Comparison of ENCODE assay signal across 23 mouse cellular contexts in genomic region chr14:12153599-12153998, GRCm38 (mm10).
DNase-seq lines count a peak whose midpoint lies in the region; ATAC-seq and TF ChIP-seq lines count a peak whose summit lies in the region.
"Had no signal": no experiment of that assay in that cellular context is flagged by ENCODE, and none has a peak within 500 bp of the region (broad histone marks: within the 10 kb centered on the region; RNA-seq: fewer than 3 reads in every experiment).

No protein-coding gene starts in this region.

- peaks cover 7% of the 10 kb centered on the region for H3K4me1 ChIP-seq in forebrain, embryonic 10.5 days
- peaks cover 2% of the 10 kb centered on the region; the same call in 1 of the 2 replicates for H3K4me1 ChIP-seq in forebrain, embryonic 15.5 days
- H3K4me1 ChIP-seq in testis, adult 2 months (ENCODE audit: control insufficient read depth, insufficient read depth, low read length) = peaks cover 6% of the 10 kb centered on the region
- H3K4me1 ChIP-seq in hindbrain, embryonic 15.5 days (replicated peaks) = no peaks in the 10 kb centered on the region; the same call in 1 of the 2 replicates
- no peaks in the 10 kb centered on the region for H3K4me1 ChIP-seq in midbrain, postnatal 0 days (ENCODE audit: insufficient read depth, low read length)
- no peaks in the 10 kb centered on the region for H3K4me1 ChIP-seq in heart, embryonic 10.5 days
- H3K4me1 ChIP-seq: embryonic facial prominence, embryonic 15.5 days; limb, embryonic 15.5 days; liver, embryonic 15.5 days had no signal

- 0 out of 2 replicates have a peak, but pooled peaks cover 7% of the 10 kb centered on the region for H3K36me3 ChIP-seq in forebrain, embryonic 10.5 days (replicated peaks)
- no peaks in the 10 kb centered on the region for H3K36me3 ChIP-seq in forebrain, embryonic 15.5 days
- H3K36me3 ChIP-seq in testis, adult 2 months (ENCODE audit: control insufficient read depth, insufficient read depth, low read length) = no peaks in the 10 kb centered on the region
- H3K36me3 ChIP-seq in hindbrain, embryonic 15.5 days = no peaks in the 10 kb centered on the region
- H3K36me3 ChIP-seq in midbrain, postnatal 0 days (ENCODE audit: insufficient read depth, low read length) = no peaks in the 10 kb centered on the region
- no peaks in the 10 kb centered on the region for H3K36me3 ChIP-seq in heart, embryonic 10.5 days
- H3K36me3 ChIP-seq: embryonic facial prominence, embryonic 15.5 days; liver, embryonic 15.5 days had no signal

- H3K9me3 ChIP-seq in forebrain, embryonic 10.5 days = no peaks in the 10 kb centered on the region
- no peaks in the 10 kb centered on the region for H3K9me3 ChIP-seq in forebrain, embryonic 15.5 days
- H3K9me3 ChIP-seq in hindbrain, embryonic 15.5 days = no peaks in the 10 kb centered on the region
- H3K9me3 ChIP-seq in midbrain, postnatal 0 days (ENCODE audit: low read length) = no peaks in the 10 kb centered on the region
- H3K9me3 ChIP-seq in heart, embryonic 10.5 days = no peaks in the 10 kb centered on the region
- H3K9me3 ChIP-seq: embryonic facial prominence, embryonic 15.5 days; heart, embryonic 12.5 days; limb, embryonic 15.5 days; liver, embryonic 15.5 days had no signal

- TF ChIP-seq CTCF in testis, adult 2 months (IDR thresholded peaks at IDR 0.05; ENCODE audit: control insufficient read depth, insufficient read depth, insufficient replicate concordance, low read depth, low read length) = no peak
- TF ChIP-seq CTCF in midbrain, postnatal 0 days (IDR thresholded peaks at IDR 0.05) = no peak

- intact Hi-C loops in left cerebral cortex, postnatal 10 days (cut with DNase I) = loop anchor here (5.0 kb wide), 1 partner anchor 124 kb away; no protein-coding TSS in a partner anchor

- no peak for DNase-seq in forebrain, embryonic 10.5 days (ENCODE audit: extremely low spot score, low spot score)
- no peak for DNase-seq in testis, postnatal 14 days (ENCODE audit: low spot score)
- peak; percentile 35 for DNase-seq in midbrain, postnatal 0 days (ENCODE audit: low spot score)
- DNase-seq in heart, embryonic 10.5 days (ENCODE audit: low spot score) = no peak
- DNase-seq in left cerebral cortex, postnatal 10 days (ENCODE audit: extremely low spot score in 1 of 2, low spot score in 2 of 2) = no peak
- DNase-seq: adrenal gland, postnatal 25 days; B cell, adult 2 months; cerebellum, adult 2 months; gastrocnemius, adult 2 months; heart, postnatal 14 days; kidney, adult 2 months; kidney, postnatal 25 days; layer of hippocampus, adult 9-11 months; thymus, postnatal 36 days had no signal

- 92% methylated on average over 13 of the region's 13 CpGs for WGBS in forebrain, embryonic 10.5 days
- 78% methylated on average over 13 of the region's 13 CpGs for WGBS in forebrain, embryonic 15.5 days
- 67% methylated on average over 13 of the region's 13 CpGs for WGBS in hindbrain, embryonic 15.5 days
- whole genome bisulfite sequencing in midbrain, postnatal 0 days = 76% methylated on average over 13 of the region's 13 CpGs
- 88% methylated on average over 13 of the region's 13 CpGs for WGBS in heart, embryonic 10.5 days

- peak overlapping the region; percentile 53; the same call in 1 of the 2 replicates for H3K27ac ChIP-seq in forebrain, embryonic 10.5 days
- H3K27ac ChIP-seq in forebrain, embryonic 15.5 days (replicated peaks) = no peak overlapping the region
- H3K27ac ChIP-seq in testis, adult 2 months (ENCODE audit: control insufficient read depth, insufficient read depth, low read depth, low read length) = no peak overlapping the region; the same call in 1 of the 2 replicates
- H3K27ac ChIP-seq in hindbrain, embryonic 15.5 days (replicated peaks) = no peak overlapping the region
- H3K27ac ChIP-seq in midbrain, postnatal 0 days (ENCODE audit: low read depth, low read length) = no peak overlapping the region
- no peak overlapping the region for H3K27ac ChIP-seq in heart, embryonic 10.5 days
- H3K27ac ChIP-seq: embryonic facial prominence, embryonic 15.5 days; gastrocnemius, adult 2 months; limb, embryonic 15.5 days; liver, embryonic 15.5 days had no signal

- H3K9ac ChIP-seq in forebrain, embryonic 15.5 days (replicated peaks) = no peak overlapping the region
- H3K9ac ChIP-seq in hindbrain, embryonic 15.5 days = no peak overlapping the region
- H3K9ac ChIP-seq in midbrain, postnatal 0 days (replicated peaks; ENCODE audit: low read length, poor library complexity, severe bottlenecking) = no peak overlapping the region
- H3K9ac ChIP-seq: embryonic facial prominence, embryonic 15.5 days; heart, embryonic 12.5 days; limb, embryonic 15.5 days; liver, embryonic 15.5 days had no signal

- H3K4me3 ChIP-seq in forebrain, embryonic 10.5 days = no peak overlapping the region
- H3K4me3 ChIP-seq in forebrain, embryonic 15.5 days = no peak overlapping the region
- H3K4me3 ChIP-seq in testis, adult 2 months (ENCODE audit: control insufficient read depth, low read depth, low read length) = peak overlapping the region; percentile 80
- no peak overlapping the region for H3K4me3 ChIP-seq in hindbrain, embryonic 15.5 days
- no peak overlapping the region for H3K4me3 ChIP-seq in midbrain, postnatal 0 days (ENCODE audit: low read depth, low read length)
- no peak overlapping the region for H3K4me3 ChIP-seq in heart, embryonic 10.5 days
- H3K4me3 ChIP-seq: embryonic facial prominence, embryonic 15.5 days; gastrocnemius, adult 2 months; heart, embryonic 12.5 days; limb, embryonic 15.5 days; liver, embryonic 15.5 days had no signal

- no peak overlapping the region for H3K4me2 ChIP-seq in forebrain, embryonic 15.5 days (replicated peaks)
- H3K4me2 ChIP-seq in hindbrain, embryonic 15.5 days = no peak overlapping the region
- H3K4me2 ChIP-seq in midbrain, postnatal 0 days (ENCODE audit: low read depth, low read length, poor library complexity, severe bottlenecking) = no peak overlapping the region
- H3K4me2 ChIP-seq: embryonic facial prominence, embryonic 15.5 days; heart, embryonic 12.5 days; limb, embryonic 15.5 days; liver, embryonic 15.5 days had no signal

- 0 out of 2 replicates have a peak, but pooled peaks cover 10% of the 10 kb centered on the region for H3K27me3 ChIP-seq in forebrain, embryonic 10.5 days (ENCODE audit: poor library complexity, severe bottlenecking)
- no peaks in the 10 kb centered on the region for H3K27me3 ChIP-seq in forebrain, embryonic 15.5 days
- no peaks in the 10 kb centered on the region for H3K27me3 ChIP-seq in testis, adult 2 months (ENCODE audit: control insufficient read depth, insufficient read depth, low read length)
- H3K27me3 ChIP-seq in hindbrain, embryonic 15.5 days = no peaks in the 10 kb centered on the region
- no peaks in the 10 kb centered on the region for H3K27me3 ChIP-seq in midbrain, postnatal 0 days (ENCODE audit: insufficient read depth, low read length)
- no peaks in the 10 kb centered on the region for H3K27me3 ChIP-seq in heart, embryonic 10.5 days (ENCODE audit: insufficient read depth, poor library complexity, severe bottlenecking)
- H3K27me3 ChIP-seq: embryonic facial prominence, embryonic 15.5 days; heart, embryonic 12.5 days; limb, embryonic 15.5 days; liver, embryonic 15.5 days had no signal

- no peak; the same call in 1 of the 2 replicates for ATAC-seq in forebrain, embryonic 15.5 days (replicated peaks)
- ATAC-seq in hindbrain, embryonic 15.5 days (ENCODE audit: low FRiP score, low read depth) = 0 out of 2 replicates have a peak, but pooled peaks have one; percentile 33
- peak; percentile 19; the same call in 1 of the 2 replicates for ATAC-seq in midbrain, postnatal 0 days (ENCODE audit: low FRiP score)
- ATAC-seq: inflammation-experienced regulatory T-cells, adult 6 months; lung, postnatal 0 days had no signal

- TF ChIP-seq POLR2A in testis, adult 2 months (IDR thresholded peaks at IDR 0.05; ENCODE audit: control insufficient read depth, low read depth, low read length) = no peak
